Mouse (Mus musculus): ENCODE data around the gene Cspg4.

- TF ChIP-seq GATA1 (IDR thresholded peaks at IDR 0.05; ENCODE audit: low read length) (no peak), TAL1 (IDR thresholded peaks at IDR 0.05; ENCODE audit: low read length) (no peak)
Observed at GRCm38 (mm10) chr9:56832900-56833299, 31.9 kb upstream of the Cspg4 start.

Measured in erythroblast, embryonic 14.5 days (primary cell).